Mouse (Mus musculus) monocyte, adult 59 days (primary cell): Measurements from ENCODE around the gene Ube2t. TPM values are rescaled to one million over a fixed set of nuclear protein-coding genes. Genes with fewer than 3 reads are reported as not detected.

ENCODE experiments used
- total RNA-seq, 2 experiments: library from RNA; stranded (reverse); gene quantifications; one replicate each; pipeline ENCODE4 v1.2.4; 2023

The Ube2t gene
- 1 to 10 TPM; 2.5 to 3.6 TPM for total RNA-seq

GRCm38 (mm10) chr1:134962053-134962803, at the start of gene Ube2t:
Ube2t (plus strand) TSS chr1:134962565.

GRCm38 (mm10) chr1:134955637-134956176, 6.7 kb upstream of the Ube2t start, which contains the start of gene Ppp1r12b:
Ppp1r12b (minus strand) TSS chr1:134955942.

Other genes with a start within 250 kb of the Ube2t start
- gene Ppp1r12b, start 6.6 kb upstream of the Ube2t start, total RNA-seq = 10 to 100 TPM; 22.1 to 22.7 TPM
- gene Lgr6, start 142.7 kb downstream of the Ube2t start, total RNA-seq = not detected
- 10 to 100 TPM; 13.2 to 15.3 TPM for gene Ptpn7, start 170.1 kb downstream of the Ube2t start, total RNA-seq
- gene Arl8a, start 184.3 kb downstream of the Ube2t start, total RNA-seq = 100 to 1,000 TPM; 162 to 177 TPM
- gene Gpr37l1, start 205.1 kb downstream of the Ube2t start, total RNA-seq = not detected